Mouse (Mus musculus) midbrain, embryonic 10.5 days (tissue): ENCODE data around the gene Ufc1. TPM values are rescaled to one million over a fixed set of nuclear protein-coding genes. Genes with fewer than 3 reads are reported as not detected.
A peak's percentile ranks its signal among the peaks of the same experiment; 100 is the strongest.

Source experiments
- DNase-seq: peaks from one replicate; pipeline ENCODE4 v3.0.0-alpha.2; 2017; ENCODE audit warnings: low spot score
- H3K27ac ChIP-seq: fragments of 300-500 bp; sonication (generic); replicated peaks from 2 replicates; pipeline ENCODE4 v1.5.1; 2016; ENCODE audit warnings: mild to moderate bottlenecking
- H3K27me3 ChIP-seq: fragments of 300-500 bp; sonication (generic); 2 replicates; pipeline ENCODE4 v1.6.1; 2016; ENCODE audit warnings: low read depth, mild to moderate bottlenecking; ENCODE audit not compliant: poor library complexity, severe bottlenecking
- H3K36me3 ChIP-seq: fragments of 300-500 bp; sonication (generic); 2 replicates; pipeline ENCODE4 v1.6.1; 2016; ENCODE audit warnings: mild to moderate bottlenecking, moderate library complexity
- H3K4me1 ChIP-seq: fragments of 300-500 bp; sonication (generic); 2 replicates; pipeline ENCODE4 v1.6.1; 2016
- H3K4me3 ChIP-seq: fragments of 300-500 bp; sonication (generic); 2 replicates; pipeline ENCODE4 v1.5.1; 2016; ENCODE audit warnings: mild to moderate bottlenecking, moderate library complexity
- H3K9me3 ChIP-seq: fragments of 300-500 bp; sonication (generic); replicated peaks from 2 replicates; pipeline ENCODE4 v1.6.1; 2016; ENCODE audit warnings: mild to moderate bottlenecking
- WGBS: fragments of 180-500 bp; shearing (Covaris S2); methylation state at CpG from one replicate; pipeline ENCODE4 v1.1.7; 2016; 5-methylcytosine and 5-hydroxymethylcytosine counted together
- polyA plus RNA-seq: library from polyadenylated mRNA; unstranded; fragments of >200 nt; fragmentation: Nextera tagmentation; extraction: Ambion mirVana; gene quantifications from 2 replicates; pipeline ENCODE4 v1.2.1, GENCODE M21; 2016

Gene Ufc1
- polyA plus RNA-seq, 1 experiment from 2014 or later, result 102 TPM

GRCm38 (mm10) chr1:171260316-171260715 is 34.5 kb downstream of the Ufc1 start:
- 91% methylated on average over 3 of the region's 3 CpGs for WGBS
- H3K36me3 ChIP-seq, result peaks cover 24% of the 10 kb centered on the region
- no peaks in the 10 kb centered on the region for H3K27me3 ChIP-seq
- no peaks in the 10 kb centered on the region for H3K9me3 ChIP-seq
- H3K4me1 ChIP-seq, result peaks cover 21% of the 10 kb centered on the region
- DNase-seq, result no peak
- no peak overlapping the region for H3K4me3 ChIP-seq
- no peak overlapping the region for H3K27ac ChIP-seq

- peaks cover 37% of the 10 kb centered on the region for H3K36me3 ChIP-seq
- peaks cover 21% of the 10 kb centered on the region for H3K4me1 ChIP-seq
- DNase-seq, result no peak
- H3K9me3 ChIP-seq, result no peaks in the 10 kb centered on the region
- no peak overlapping the region for H3K4me3 ChIP-seq
- WGBS, result 85% methylated on average over 17 of the region's 17 CpGs
- H3K27me3 ChIP-seq, result no peaks in the 10 kb centered on the region
- no peak overlapping the region for H3K27ac ChIP-seq
Observed at GRCm38 (mm10) chr1:171258921-171259320, 35.9 kb downstream of the Ufc1 start.

- Histone ChIP-seq H3K27me3 (no peaks in the 10 kb centered on the region), H3K4me3 (no peak overlapping the region), H3K36me3 (peaks cover 46% of the 10 kb centered on the region), H3K9me3 (no peaks in the 10 kb centered on the region), H3K4me1 (peaks cover 18% of the 10 kb centered on the region), H3K27ac (no peak overlapping the region)
- WGBS, result 90% methylated on average over 9 of the region's 9 CpGs
- no peak for DNase-seq
Observed at GRCm38 (mm10) chr1:171257781-171258180, 37.0 kb downstream of the Ufc1 start.

- Histone ChIP-seq H3K27me3 (no peaks in the 10 kb centered on the region), H3K27ac (peak overlapping the region; percentile 6; the same call in 1 of the 2 replicates), H3K4me1 (peaks cover 18% of the 10 kb centered on the region), H3K9me3 (no peaks in the 10 kb centered on the region), H3K36me3 (peaks cover 47% of the 10 kb centered on the region), H3K4me3 (peak overlapping the region; percentile 11; the same call in 1 of the 2 replicates)
- WGBS, result 66% methylated on average over 15 of the region's 15 CpGs
- peak; percentile 69 for DNase-seq
Observed at GRCm38 (mm10) chr1:171256937-171257548, 37.8 kb downstream of the Ufc1 start.

- 88% methylated on average over 24 of the region's 24 CpGs for WGBS
Observed at GRCm38 (mm10) chr1:171256095-171256818, 38.6 kb downstream of the Ufc1 start.

GRCm38 (mm10) chr1:171252415-171252814 is 42.4 kb downstream of the Ufc1 start:
- peaks cover 4% of the 10 kb centered on the region; the same call in 1 of the 2 replicates for H3K27me3 ChIP-seq
- H3K4me1 ChIP-seq, result peaks cover 59% of the 10 kb centered on the region
- peak overlapping the region; percentile 86 for H3K27ac ChIP-seq
- H3K9me3 ChIP-seq, result no peaks in the 10 kb centered on the region
- WGBS, result 46% methylated on average over 17 of the region's 17 CpGs
- peak overlapping the region; percentile 53 for H3K4me3 ChIP-seq
- peaks cover 31% of the 10 kb centered on the region for H3K36me3 ChIP-seq
- no peak for DNase-seq

More at GRCm38 (mm10) chr1:171256095-171256818, 38.6 kb downstream of the Ufc1 start:
- DNase-seq, result no peak
- Histone ChIP-seq H3K27ac (peak overlapping the region; percentile 6; the same call in 1 of the 2 replicates), H3K27me3 (no peaks in the 10 kb centered on the region), H3K9me3 (no peaks in the 10 kb centered on the region), H3K4me1 (peaks cover 24% of the 10 kb centered on the region), H3K4me3 (no peak overlapping the region), H3K36me3 (peaks cover 47% of the 10 kb centered on the region)

GRCm38 (mm10) chr1:171251594-171252324 is 43.1 kb downstream of the Ufc1 start:
- H3K36me3 ChIP-seq, result peaks cover 30% of the 10 kb centered on the region
- peak overlapping the region; percentile 86 for H3K27ac ChIP-seq
- H3K27me3 ChIP-seq, result peaks cover 4% of the 10 kb centered on the region; the same call in 1 of the 2 replicates
- H3K4me1 ChIP-seq, result peaks cover 63% of the 10 kb centered on the region
- DNase-seq, result peak; percentile 68
- peak overlapping the region; percentile 53 for H3K4me3 ChIP-seq
- H3K9me3 ChIP-seq, result no peaks in the 10 kb centered on the region
- 1% methylated on average over 13 of the region's 13 CpGs for WGBS

GRCm38 (mm10) chr1:171250680-171251593 is 43.9 kb downstream of the Ufc1 start, which contains the start of gene Ndufs2:
TSS of gene Ndufs2 (minus strand) at chr1:171251388.
- H3K4me1 ChIP-seq, result peaks cover 69% of the 10 kb centered on the region
- DNase-seq, result peak; percentile 46
- peak within 1 kb of the TSS; percentile 86 for H3K27ac ChIP-seq
- H3K36me3 ChIP-seq, result peaks cover 23% of the 10 kb centered on the region
- peaks cover 4% of the 10 kb centered on the region; the same call in 1 of the 2 replicates for H3K27me3 ChIP-seq
- peak within 1 kb of the TSS; percentile 53 for H3K4me3 ChIP-seq
- WGBS, result 10% methylated on average over 26 of the region's 26 CpGs
- no peaks in the 10 kb centered on the region for H3K9me3 ChIP-seq

- Histone ChIP-seq H3K27ac (peak within 1 kb of the TSS; percentile 86), H3K4me1 (peaks cover 75% of the 10 kb centered on the region), H3K9me3 (no peaks in the 10 kb centered on the region), H3K36me3 (peaks cover 29% of the 10 kb centered on the region), H3K27me3 (peaks cover 4% of the 10 kb centered on the region; the same call in 1 of the 2 replicates), H3K4me3 (peak within 1 kb of the TSS; percentile 53)
- 15% methylated on average over 5 of the region's 5 CpGs for WGBS
- DNase-seq, result peak; percentile 64
Observed at GRCm38 (mm10) chr1:171249913-171250600, 44.8 kb downstream of the Ufc1 start, which contains the start of gene Adamts4. TSS of gene Adamts4 (plus strand) at chr1:171250421.

- no peak for DNase-seq
- Histone ChIP-seq H3K36me3 (peaks cover 27% of the 10 kb centered on the region), H3K4me3 (peak overlapping the region; percentile 88), H3K27ac (peak overlapping the region; percentile 95), H3K27me3 (peaks cover 4% of the 10 kb centered on the region; the same call in 1 of the 2 replicates), H3K4me1 (peaks cover 75% of the 10 kb centered on the region), H3K9me3 (no peaks in the 10 kb centered on the region)
- 39% methylated on average over 3 of the region's 3 CpGs for WGBS
Observed at GRCm38 (mm10) chr1:171248386-171249226, 46.2 kb downstream of the Ufc1 start.
